Mouse (Mus musculus) MEL (cell line): Measurements from ENCODE around the gene Zcchc14. TPM values are rescaled to one million over a fixed set of nuclear protein-coding genes. Genes with fewer than 3 reads are reported as not detected.

Experiments
- DNase-seq: peaks from one replicate; pipeline ENCODE4 v3.0.0; 2011; ENCODE audit warnings: low read depth, low spot score
- H3K27ac ChIP-seq: 2 replicates; pipeline ENCODE4 v1.5.1; 2012; ENCODE audit warnings: low read depth, mild to moderate bottlenecking, control low read depth, low read length, moderate library complexity; ENCODE audit not compliant: control insufficient read depth
- H3K27me3 ChIP-seq, 2 experiments: fragments of 150-350 bp in 1 of 2; sonication (generic) in 1 of 2; 2 replicates each; pipeline ENCODE4 v1.6.1; 2012; ENCODE audit warnings: low read length in 2 of 2, mild to moderate bottlenecking in 2 of 2, improper control_type of control experiment in 1 of 2, moderate library complexity in 1 of 2; ENCODE audit not compliant: insufficient read depth in 2 of 2, control insufficient read depth in 1 of 2
- H3K36me3 ChIP-seq, 2 experiments: 2 replicates each; pipeline ENCODE4 v1.6.1; 2012 to 2014; ENCODE audit warnings: low read length in 2 of 2, improper control_type of control experiment in 1 of 2, inconsistent platforms in 1 of 2, mild to moderate bottlenecking in 1 of 2; ENCODE audit not compliant: insufficient read depth in 2 of 2, control insufficient read depth in 1 of 2
- H3K4me1 ChIP-seq, 2 experiments: fragments of 150-350 bp in 1 of 2; sonication (generic) in 1 of 2; 2 replicates each; pipeline ENCODE4 v1.6.1; 2012; ENCODE audit warnings: low read length in 2 of 2, improper control_type of control experiment in 1 of 2, mild to moderate bottlenecking in 1 of 2; ENCODE audit not compliant: insufficient read depth in 2 of 2, control insufficient read depth in 1 of 2
- H3K4me3 ChIP-seq, 2 experiments: fragments of 150-350 bp in 1 of 2; sonication (generic) in 1 of 2; 2 replicates each; pipeline ENCODE4 v1.5.1; 2012; ENCODE audit warnings: low read depth in 2 of 2, low read length in 2 of 2, mild to moderate bottlenecking in 2 of 2, moderate library complexity in 2 of 2, control low read depth in 1 of 2, improper control_type of control experiment in 1 of 2; ENCODE audit not compliant: control insufficient read depth in 1 of 2, insufficient read depth in 1 of 2
- H3K79me2 ChIP-seq: 2 replicates; pipeline ENCODE4 v1.6.1; 2012; ENCODE audit warnings: mild to moderate bottlenecking, low read length, moderate library complexity; ENCODE audit not compliant: control insufficient read depth, poor library complexity, insufficient read depth
- H3K9ac ChIP-seq: 2 replicates; pipeline ENCODE4 v1.6.1; 2012; ENCODE audit warnings: low read depth, mild to moderate bottlenecking, control low read depth, low read length, moderate library complexity; ENCODE audit not compliant: control insufficient read depth, poor library complexity, severe bottlenecking
- H3K9me3 ChIP-seq: fragments of 150-350 bp; sonication (generic); replicated peaks from 2 replicates; pipeline ENCODE4 v1.6.1; 2012; ENCODE audit warnings: mild to moderate bottlenecking, low read length, improper control_type of control experiment, moderate library complexity; ENCODE audit not compliant: insufficient read depth
- CHD1 ChIP-seq: IDR thresholded peaks from 2 replicates; pipeline ENCODE4 v1.6.1; 2012; ENCODE audit warnings: low read depth, mild to moderate bottlenecking, inconsistent platforms, low read length, improper control_type of control experiment
- CTCF ChIP-seq, 3 experiments: IDR thresholded peaks in 2 of 3; conservative IDR thresholded peaks in 1 of 3; 2 replicates each; pipeline ENCODE4 v1.5.1; 2011 to 2012; ENCODE audit warnings: low read length in 3 of 3, low read depth in 2 of 3, mild to moderate bottlenecking in 2 of 3, improper control_type of control experiment in 1 of 3, inconsistent platforms in 1 of 3, mixed read lengths in 1 of 3, moderate library complexity in 1 of 3; ENCODE audit not compliant: control insufficient read depth in 1 of 3, insufficient read depth in 1 of 3, poor library complexity in 1 of 3, severe bottlenecking in 1 of 3
- ETS1 ChIP-seq: IDR thresholded peaks from 2 replicates; pipeline ENCODE4 v1.6.1; 2012; ENCODE audit warnings: low read depth, mild to moderate bottlenecking, inconsistent platforms, low read length, improper control_type of control experiment, moderate library complexity
- GABPA ChIP-seq: IDR thresholded peaks from 2 replicates; pipeline ENCODE4 v1.6.1; 2012; ENCODE audit warnings: low read depth, mild to moderate bottlenecking, inconsistent platforms, low read length, improper control_type of control experiment, moderate library complexity
- HCFC1 ChIP-seq: IDR thresholded peaks from 2 replicates; pipeline ENCODE4 v1.6.1; 2012; ENCODE audit warnings: low read depth, mild to moderate bottlenecking, inconsistent platforms, low read length, improper control_type of control experiment, moderate library complexity
- JUND ChIP-seq: IDR thresholded peaks from 2 replicates; pipeline ENCODE4 v1.6.1; 2011; ENCODE audit warnings: low read depth, mild to moderate bottlenecking, improper control_type of control experiment, low read length
- MAX ChIP-seq: IDR thresholded peaks from 2 replicates; pipeline ENCODE4 v1.6.1; 2011; ENCODE audit warnings: low read length, improper control_type of control experiment
- SIN3A ChIP-seq: IDR thresholded peaks from 2 replicates; pipeline ENCODE4 v1.6.1; 2012; ENCODE audit warnings: low read length, improper control_type of control experiment, inconsistent platforms
- TCF12 ChIP-seq: IDR thresholded peaks from 2 replicates; pipeline ENCODE4 v1.6.1; 2014; ENCODE audit warnings: low read depth, mild to moderate bottlenecking, inconsistent platforms, low read length, improper control_type of control experiment, moderate library complexity
- UBTF ChIP-seq: IDR thresholded peaks from 2 replicates; pipeline ENCODE4 v1.6.1; 2012; ENCODE audit warnings: low read depth, mild to moderate bottlenecking, inconsistent platforms, low read length, improper control_type of control experiment, moderate library complexity, borderline replicate concordance; ENCODE audit not compliant: insufficient read depth
- USF1 ChIP-seq: IDR thresholded peaks from 2 replicates; pipeline ENCODE4 v1.6.1; 2014; ENCODE audit warnings: low read depth, mild to moderate bottlenecking, inconsistent platforms, low read length, improper control_type of control experiment, moderate library complexity
- USF2 ChIP-seq, 2 experiments: IDR thresholded peaks; 2 replicates each; pipeline ENCODE4 v1.6.1; 2011 to 2012; ENCODE audit warnings: improper control_type of control experiment in 2 of 2, low read length in 2 of 2, borderline replicate concordance in 1 of 2, inconsistent platforms in 1 of 2, low read depth in 1 of 2, mild to moderate bottlenecking in 1 of 2; ENCODE audit not compliant: insufficient read depth in 1 of 2
- ZKSCAN1 ChIP-seq: IDR thresholded peaks from 2 replicates; pipeline ENCODE4 v1.6.1; 2012; ENCODE audit warnings: low read depth, mild to moderate bottlenecking, inconsistent platforms, low read length, improper control_type of control experiment, moderate library complexity
- polyA plus RNA-seq, 2 experiments: library from polyadenylated mRNA; stranded (reverse) in 1 of 2; unstranded in 1 of 2; fragments of >175 nt in 1 of 2; fragments of >200 nt in 1 of 2; gene quantifications; 2 replicates each; pipeline versions ENCODE4 v1.2.1 to v1.2.4; 2012; ENCODE audit warnings: low replicate concordance in 2 of 2, low read depth in 1 of 2; ENCODE audit not compliant: insufficient read length in 2 of 2, insufficient read depth in 1 of 2, missing spikeins in 1 of 2
- total RNA-seq: library from RNA; depleted of rRNA; stranded (reverse); fragments of 300-350 nt; gene quantifications from 2 replicates; pipeline ENCODE4 v1.2.3, GENCODE M21; 2012

Gene Zcchc14
- total and polyA plus RNA-seq, 3 experiments: 0.04 to 0.11 TPM; not detected in 1

DNA sequence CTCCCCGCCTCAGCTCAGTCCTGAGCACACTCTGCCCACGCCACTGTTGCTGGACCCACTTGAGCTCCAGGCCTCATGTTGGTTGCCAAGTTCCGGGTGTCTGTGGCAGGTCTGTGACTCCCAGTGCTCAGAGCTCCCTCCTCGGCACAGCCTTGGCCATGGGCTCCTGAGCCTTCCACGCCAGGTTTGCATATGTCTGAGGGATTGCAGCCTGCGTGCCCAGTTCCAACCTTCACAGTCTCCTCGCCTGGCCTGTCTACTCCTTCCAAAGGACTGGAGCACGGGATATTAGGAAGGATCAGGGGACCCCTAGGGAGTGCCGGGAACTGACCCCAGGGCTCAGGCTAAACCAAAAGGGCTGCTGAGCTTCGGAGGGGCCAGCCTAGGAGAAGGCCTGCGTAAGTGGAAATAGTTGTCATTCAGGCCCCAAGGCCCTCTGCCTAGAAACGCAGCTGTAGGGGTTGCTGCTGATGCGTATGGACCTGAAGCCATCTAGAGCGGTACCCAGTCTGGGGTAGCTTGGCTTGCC lies 2.3 kb upstream of the Zcchc14 start:
- Histone ChIP-seq H3K79me2 (no peaks in the 10 kb centered on the region), H3K9me3 (no peaks in the 10 kb centered on the region), H3K27ac (no peak overlapping the region), H3K4me1 (no peaks in the 10 kb centered on the region), H3K9ac (no peak overlapping the region), H3K4me3 (no peak overlapping the region), H3K36me3 (no peaks in the 10 kb centered on the region), H3K27me3 (no peaks in the 10 kb centered on the region)
- TF ChIP-seq SIN3A: no peak
- no peak for TF ChIP-seq MAX
- no peak for TF ChIP-seq GABPA
- no peak for TF ChIP-seq CHD1
- TF ChIP-seq ETS1: no peak
- TF ChIP-seq ZKSCAN1: no peak
- no peak for TF ChIP-seq UBTF
- TF ChIP-seq USF1: no peak
- no peak for TF ChIP-seq USF2 (IDR thresholded peaks at IDR 0.05; ENCODE audit: borderline replicate concordance in 1 of 2, insufficient read depth in 1 of 2, low read depth in 1 of 2, low read length in 2 of 2)
- DNase-seq: no peak

DNA sequence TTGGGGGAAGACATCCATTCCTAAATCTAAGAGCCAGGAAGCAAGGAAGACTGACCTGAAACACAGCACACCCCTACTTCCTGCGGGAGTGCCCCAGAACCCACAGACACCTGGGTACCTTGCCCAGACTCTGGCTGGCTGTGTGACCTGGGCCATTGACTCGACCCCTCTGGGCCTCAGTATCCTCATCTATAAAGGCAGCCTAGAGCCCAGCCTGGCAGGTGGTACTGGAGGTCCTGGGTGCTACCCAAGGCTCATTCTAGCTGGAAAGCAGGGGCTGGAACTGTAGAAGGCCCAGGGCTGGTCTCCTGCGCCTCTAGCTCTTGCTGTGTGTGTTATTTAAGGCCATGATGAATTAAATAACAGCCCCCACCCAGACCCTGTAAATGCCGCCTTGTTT lies 1.4 kb upstream of the Zcchc14 start:
- Histone ChIP-seq H3K9ac (no peak overlapping the region), H3K27ac (no peak overlapping the region), H3K79me2 (no peaks in the 10 kb centered on the region), H3K4me1 (no peaks in the 10 kb centered on the region), H3K27me3 (no peaks in the 10 kb centered on the region), H3K36me3 (no peaks in the 10 kb centered on the region), H3K9me3 (no peaks in the 10 kb centered on the region), H3K4me3 (no peak overlapping the region)
- no peak for DNase-seq
- no peak for TF ChIP-seq TCF12
- no peak for TF ChIP-seq CHD1
- no peak for TF ChIP-seq CTCF (IDR thresholded peaks at IDR 0.05 in 2 of 3, conservative IDR thresholded peaks at IDR 0.05 in 1 of 3; ENCODE audit: control insufficient read depth in 1 of 3, insufficient read depth in 1 of 3, low read depth in 2 of 3, low read length in 3 of 3, poor library complexity in 1 of 3, severe bottlenecking in 1 of 3)
- no peak for TF ChIP-seq HCFC1

DNA sequence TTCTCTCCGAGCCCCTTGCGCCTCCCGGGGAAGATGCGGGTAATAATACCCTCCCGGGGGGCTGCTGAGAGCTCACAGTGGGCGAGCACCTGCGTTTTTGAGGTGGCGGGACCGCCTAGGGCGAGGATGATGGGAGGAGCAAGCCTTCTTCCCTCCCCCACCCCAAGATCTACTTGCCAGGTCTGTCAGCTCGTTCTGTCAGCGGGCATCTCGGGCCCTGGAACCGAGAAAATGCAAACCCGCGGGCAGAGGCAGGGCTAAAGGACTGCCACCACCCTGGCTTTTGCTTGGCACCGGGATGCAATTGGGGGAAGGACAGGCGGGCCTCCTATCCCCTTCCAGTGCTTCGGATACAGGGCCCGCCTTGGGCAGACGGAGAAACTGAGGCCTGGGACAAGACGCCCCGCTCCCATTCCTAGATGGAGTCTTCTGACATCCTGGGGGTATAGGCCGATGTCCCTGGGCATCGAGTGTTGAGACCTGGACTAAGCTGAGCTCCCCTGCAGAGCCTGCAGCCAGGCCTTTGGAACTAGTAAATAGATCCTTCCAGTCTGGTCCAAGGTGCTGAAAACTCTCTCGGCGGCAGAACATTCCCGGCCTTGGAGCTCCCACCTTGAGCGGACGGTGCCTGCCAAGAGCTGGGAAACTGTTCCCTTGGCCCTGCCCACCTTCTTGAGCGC lies 779 bp upstream of the Zcchc14 start:
- Histone ChIP-seq H3K4me3 (no peak overlapping the region), H3K4me1 (no peaks in the 10 kb centered on the region), H3K27ac (no peak overlapping the region), H3K79me2 (no peaks in the 10 kb centered on the region), H3K9me3 (no peaks in the 10 kb centered on the region), H3K27me3 (no peaks in the 10 kb centered on the region), H3K36me3 (no peaks in the 10 kb centered on the region), H3K9ac (no peak overlapping the region)
- DNase-seq: no peak
- no peak for TF ChIP-seq HCFC1
- TF ChIP-seq JUND: no peak
- TF ChIP-seq TCF12: no peak
